Mouse (Mus musculus) central nervous system, embryonic 18 days (tissue): Measurements from ENCODE around the gene Mpc2. TPM values are rescaled to one million over a fixed set of nuclear protein-coding genes. Genes with fewer than 3 reads are reported as not detected.

ENCODE experiments used
- polyA plus RNA-seq: library from polyadenylated mRNA; depleted of rRNA; stranded (reverse); fragments of >200 nt; gene quantifications from 2 replicates; pipeline ENCODE4 v1.2.3, GENCODE M21; 2012; rRNA removed

Gene Mpc2
- 104 and 118 TPM in 2 replicates for polyA plus RNA-seq

GRCm38 (mm10) chr1:165460360-165460800 lies at the start of gene Mpc2, which contains the start of gene Dcaf6:
Mpc2 (plus strand) TSS chr1:165460637.
Dcaf6 (minus strand) TSS chr1:165460475.

DNA sequence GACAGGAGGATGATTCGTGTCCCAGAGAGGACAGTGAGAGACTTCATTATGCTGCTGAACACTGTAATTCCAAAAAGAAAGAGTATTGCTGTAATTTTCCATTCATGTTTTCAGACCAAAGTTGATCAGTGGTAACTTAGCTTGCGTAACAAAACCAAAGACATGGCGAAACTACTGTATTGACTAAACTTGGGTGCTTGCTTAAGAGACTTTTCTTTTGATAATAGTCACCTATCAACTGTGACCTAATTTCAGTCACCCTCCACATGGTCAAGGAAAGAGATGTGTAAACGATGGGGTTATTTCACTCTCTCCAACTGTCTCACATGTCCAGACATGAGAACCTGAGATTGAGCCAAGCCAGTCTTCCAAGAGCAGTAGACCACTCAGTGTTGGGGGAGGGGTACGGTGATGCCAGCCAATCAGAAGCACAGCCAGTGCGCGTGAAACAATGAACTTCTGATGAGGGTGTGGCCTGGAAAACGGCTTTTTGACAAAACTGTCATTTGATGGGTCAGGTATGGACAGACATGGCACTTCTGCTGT lies 24.3 kb downstream of the Mpc2 start, which contains the start of gene Adcy10:
Gene Adcy10, plus strand, starts transcription at position 496 of the 546 bp plus-strand sequence.

Other genes starting within 250 kb of the Mpc2 start
- 95.7 and 95.9 TPM in 2 replicates for gene Tiprl, start 223.6 kb upstream of the Mpc2 start, polyA plus RNA-seq
- 29.7 and 31.1 TPM in 2 replicates for gene Gpr161, start 164.8 kb upstream of the Mpc2 start, polyA plus RNA-seq
- gene Dcaf6, start 162 bp upstream of the Mpc2 start, polyA plus RNA-seq = 40.6 and 41.2 TPM in 2 replicates
- gene Adcy10, start 24.5 kb downstream of the Mpc2 start, polyA plus RNA-seq = 0.03 and 0.10 TPM in 2 replicates
- gene Mpzl1, start 173.9 kb downstream of the Mpc2 start, polyA plus RNA-seq = 127 and 133 TPM in 2 replicates
- gene Rcsd1, start 249.1 kb downstream of the Mpc2 start, polyA plus RNA-seq = 7.8 and 9.0 TPM in 2 replicates